Mouse (Mus musculus) frontal cortex, adult (tissue): ENCODE data around the gene Daam2.

ENCODE experiments used
- ATAC-seq: cut with Nextera tagmentation; 2 replicates; pipeline ENCODE4 v1.9.2; 2017; ENCODE audit warnings: mild to moderate bottlenecking, moderate library complexity, mixed read lengths; ENCODE audit not compliant: low TSS enrichment

Gene Daam2

GRCm38 (mm10) chr17:49432071-49432711 lies 132.0 kb downstream of the Daam2 start:
- ATAC-seq, result no peak

- no peak for ATAC-seq
These were observed 133.0 kb downstream of the Daam2 start for GRCm38 (mm10) chr17:49431176-49431575.

DNA sequence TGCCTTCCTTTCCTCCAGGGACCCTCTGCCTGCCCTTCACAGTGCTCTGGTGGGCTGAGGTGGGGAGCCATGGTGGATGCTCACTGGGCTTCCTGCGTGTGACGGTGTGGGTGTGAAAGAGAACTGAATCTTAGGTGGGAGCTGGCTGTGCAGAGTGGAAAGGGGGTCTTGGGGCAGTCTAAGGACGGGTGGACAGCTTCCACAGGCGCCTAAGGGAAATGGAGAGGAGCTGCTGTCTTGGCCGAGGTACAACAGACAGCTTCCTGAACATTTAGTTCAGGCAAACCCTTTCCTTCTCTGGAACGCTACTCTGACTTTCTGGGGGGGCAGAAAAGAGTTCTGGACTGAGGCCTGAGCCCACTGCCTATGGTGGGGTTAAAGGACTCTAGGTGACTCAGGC lies 134.0 kb downstream of the Daam2 start:
- no peak for ATAC-seq

- no peak for ATAC-seq
These were observed 134.5 kb downstream of the Daam2 start for GRCm38 (mm10) chr17:49429471-49430129.

DNA sequence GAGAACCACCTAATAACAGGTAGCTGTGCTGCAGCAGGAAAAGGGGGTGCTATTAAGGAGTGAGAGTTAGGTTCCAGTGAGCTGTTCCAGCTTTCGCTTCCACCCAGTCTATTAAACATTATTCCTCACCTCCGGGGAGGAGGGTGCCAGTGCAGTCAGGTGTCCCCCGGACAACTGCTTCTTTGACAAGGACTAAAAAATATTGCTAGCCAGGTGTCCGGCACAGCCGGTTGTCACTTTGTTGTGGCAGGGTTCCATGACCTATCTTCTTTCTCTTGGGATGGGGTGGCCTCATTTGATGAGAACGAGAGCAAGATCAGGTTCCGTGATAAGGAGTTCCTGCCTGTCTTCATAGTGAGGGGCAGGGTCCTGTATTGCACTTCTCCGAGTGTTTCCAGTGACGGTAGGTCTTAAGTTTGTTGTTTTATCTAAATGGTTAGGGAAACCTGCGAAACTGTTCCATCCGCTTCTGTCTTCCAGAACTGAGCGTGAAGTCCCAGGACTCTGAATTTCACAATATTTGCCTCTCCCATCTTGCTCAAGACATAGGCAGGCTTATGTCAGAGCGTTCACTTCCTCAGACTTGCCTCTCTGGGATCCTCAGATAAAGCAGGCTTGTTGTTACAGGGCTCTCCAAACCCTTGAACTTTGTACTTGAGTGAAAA lies 135.3 kb downstream of the Daam2 start:
- no peak for ATAC-seq

DNA sequence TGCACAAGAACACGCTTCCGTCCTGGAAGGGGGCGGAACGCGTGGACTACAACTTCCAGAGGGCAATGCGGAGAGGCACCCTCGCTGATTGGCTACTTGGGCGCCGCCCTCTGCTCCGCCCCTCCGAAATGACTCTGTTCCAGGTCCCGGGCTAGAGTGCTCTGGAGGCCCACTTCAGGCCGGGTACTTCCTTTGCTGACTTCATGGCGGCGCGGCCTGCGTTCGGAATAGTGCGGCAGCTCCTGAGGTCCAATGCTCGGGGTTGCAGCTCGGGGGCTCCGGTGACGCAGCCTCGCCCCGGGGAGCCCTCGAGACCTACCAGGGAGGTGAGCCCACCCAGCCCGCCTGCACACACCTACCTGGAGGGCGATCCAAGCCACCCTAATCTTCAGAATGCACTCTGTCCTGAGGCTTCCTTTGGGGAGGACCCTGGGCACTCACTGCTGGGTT lies 135.9 kb downstream of the Daam2 start, which contains the start of gene Mocs1:
Mocs1 (plus strand) TSS at position 124 of the 450 bp plus-strand sequence.
- peak; percentile 99 for ATAC-seq

GRCm38 (mm10) chr17:49427631-49428238 lies 136.4 kb downstream of the Daam2 start:
- no peak for ATAC-seq

GRCm38 (mm10) chr17:49423872-49424271 lies 140.3 kb downstream of the Daam2 start:
- no peak for ATAC-seq

GRCm38 (mm10) chr17:49423067-49423325 lies 141.1 kb downstream of the Daam2 start:
- no peak for ATAC-seq

GRCm38 (mm10) chr17:49422286-49423066 lies 141.7 kb downstream of the Daam2 start:
- peak; percentile 57 for ATAC-seq

- ATAC-seq, result no peak
These were observed 144.3 kb downstream of the Daam2 start for GRCm38 (mm10) chr17:49419813-49420212.

DNA sequence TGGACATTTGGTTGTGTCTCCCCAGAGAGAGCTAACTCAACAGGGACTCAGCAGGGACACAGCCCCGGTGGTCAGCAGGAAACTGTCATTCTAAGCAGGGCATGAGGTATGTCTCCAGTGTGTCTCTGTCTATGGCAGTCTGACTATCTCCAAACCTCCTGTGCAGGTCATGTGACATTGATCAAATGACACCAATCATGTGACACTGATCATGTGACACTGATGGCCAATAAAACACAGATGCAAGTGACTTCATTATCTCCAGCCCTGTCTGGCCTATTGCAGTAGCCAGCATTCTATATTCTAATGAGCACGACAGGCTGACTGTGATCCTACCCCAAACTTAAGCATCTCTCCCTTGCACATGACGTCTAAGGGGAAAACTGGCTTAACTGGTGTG lies 147.9 kb downstream of the Daam2 start:
- no peak for ATAC-seq

- no peak for ATAC-seq
These were observed 150.6 kb downstream of the Daam2 start for GRCm38 (mm10) chr17:49413554-49413953.

- no peak for ATAC-seq
These were observed 151.2 kb downstream of the Daam2 start for GRCm38 (mm10) chr17:49412974-49413373.
